Mouse (Mus musculus) ES-E14 (cell line): ENCODE measurements around the gene Ephb6.

Experiments used
- ZC3H11A ChIP-seq: IDR thresholded peaks from 2 replicates; pipeline ENCODE4 v1.6.1; 2012; ENCODE audit warnings: low read depth, mild to moderate bottlenecking, inconsistent platforms, low read length, borderline replicate concordance
- ZNF384 ChIP-seq: IDR thresholded peaks from 2 replicates; pipeline ENCODE4 v1.6.1; 2012; ENCODE audit warnings: low read depth, low read length, inconsistent platforms

DNA sequence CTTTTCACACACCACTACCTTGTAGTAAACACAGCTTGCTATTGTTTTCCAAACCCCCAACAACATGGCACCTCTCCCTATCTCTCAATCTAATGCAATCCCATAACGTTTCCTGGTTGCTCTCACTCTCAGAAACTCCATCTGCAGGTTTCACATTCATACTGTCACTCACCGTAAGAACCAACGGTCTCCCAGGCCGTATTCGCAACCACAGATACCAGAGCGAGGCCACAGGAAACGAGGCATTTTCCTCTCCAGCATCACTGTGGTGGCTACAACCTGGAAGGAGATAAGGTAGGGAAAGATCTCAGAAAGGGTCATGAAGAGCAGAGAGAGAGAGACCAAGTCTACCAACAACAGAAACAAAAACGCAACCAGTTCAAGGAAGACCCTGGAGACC is 49.4 kb downstream of the Ephb6 start:
- TF ChIP-seq ZNF384 (no peak), ZC3H11A (no peak)
